Mouse (Mus musculus) ES-E14 (cell line): ENCODE data around the gene Ap1b1. TPM values are rescaled to one million over a fixed set of nuclear protein-coding genes. Genes with fewer than 3 reads are reported as not detected.

Experiments
- DNase-seq: peaks from one replicate; pipeline ENCODE4 v3.0.0-alpha.2; 2013; ENCODE audit warnings: low read depth, low spot score
- H3K27ac ChIP-seq: 2 replicates; pipeline ENCODE4 v1.5.1; 2012; ENCODE audit warnings: low read depth, mild to moderate bottlenecking, low read length, moderate library complexity, mixed read lengths; ENCODE audit not compliant: poor library complexity, insufficient read depth, severe bottlenecking
- H3K36me3 ChIP-seq: 2 replicates; pipeline ENCODE4 v1.6.1; 2012; ENCODE audit warnings: mild to moderate bottlenecking, low read length, moderate library complexity, mixed read lengths; ENCODE audit not compliant: control insufficient read depth, poor library complexity, insufficient read depth, severe bottlenecking
- H3K4me1 ChIP-seq, 2 experiments: fragments of 150-350 bp in 1 of 2; sonication (generic) in 1 of 2; 2 replicates each; pipeline ENCODE4 v1.6.1; 2012; ENCODE audit warnings: low read length in 2 of 2, mild to moderate bottlenecking in 1 of 2, mixed read lengths in 1 of 2; ENCODE audit not compliant: control insufficient read depth in 2 of 2, insufficient read depth in 2 of 2, poor library complexity in 1 of 2
- H3K4me3 ChIP-seq, 2 experiments: fragments of 150-350 bp in 1 of 2; sonication (generic) in 1 of 2; 2 replicates each; pipeline ENCODE4 v1.5.1; 2012; ENCODE audit warnings: low read length in 2 of 2, low read depth in 1 of 2, mild to moderate bottlenecking in 1 of 2, mixed read lengths in 1 of 2; ENCODE audit not compliant: insufficient read depth in 1 of 2, poor library complexity in 1 of 2, severe bottlenecking in 1 of 2
- H3K9ac ChIP-seq: 2 replicates; pipeline ENCODE4 v1.6.1; 2012; ENCODE audit warnings: low read depth, mild to moderate bottlenecking, low read length, mixed read lengths; ENCODE audit not compliant: poor library complexity, insufficient read depth, severe bottlenecking
- H3K9me3 ChIP-seq: fragments of 150-350 bp; sonication (generic); 2 replicates; pipeline ENCODE4 v1.6.1; 2012; ENCODE audit warnings: low read depth, mild to moderate bottlenecking, low read length; ENCODE audit not compliant: control insufficient read depth, insufficient read depth
- CHD2 ChIP-seq: IDR thresholded peaks from 2 replicates; pipeline ENCODE4 v1.6.1; 2014; ENCODE audit warnings: mild to moderate bottlenecking, low read depth, low read length, inconsistent platforms
- HCFC1 ChIP-seq: IDR thresholded peaks from 2 replicates; pipeline ENCODE4 v1.6.1; 2012; ENCODE audit warnings: low read length, inconsistent platforms, borderline replicate concordance; ENCODE audit not compliant: insufficient read depth
- MAFK ChIP-seq: IDR thresholded peaks from 2 replicates; pipeline ENCODE4 v1.6.1; 2014; ENCODE audit warnings: mild to moderate bottlenecking, low read depth, low read length, inconsistent platforms; ENCODE audit not compliant: insufficient read depth
- ZC3H11A ChIP-seq: IDR thresholded peaks from 2 replicates; pipeline ENCODE4 v1.6.1; 2012; ENCODE audit warnings: low read depth, mild to moderate bottlenecking, inconsistent platforms, low read length, borderline replicate concordance
- ZNF384 ChIP-seq: IDR thresholded peaks from 2 replicates; pipeline ENCODE4 v1.6.1; 2012; ENCODE audit warnings: low read depth, low read length, inconsistent platforms
- in situ Hi-C, 2 experiments: fragments of 600-800 bp; cut with MboI; formaldehyde crosslinking; loops; one replicate each; pipeline ENCODE4 v1.15.1; 2025; ENCODE audit warnings: low sequenced_read_pairs in 2 of 2, inconsistent platforms in 1 of 2; ENCODE audit not compliant: unreplicated experiment in 2 of 2
- total RNA-seq: library from RNA; depleted of rRNA; stranded (reverse); fragments of 300-350 nt; gene quantifications from 2 replicates; pipeline ENCODE4 v1.2.3, GENCODE M21; 2012; rRNA removed

Gene Ap1b1
- total RNA-seq, 1 experiment, result 42.4 TPM

GRCm38 (mm10) chr11:5091706-5092105 lies 105.1 kb downstream of the Ap1b1 start:
- Histone ChIP-seq H3K4me1 (0 out of 4 replicates have a peak, but pooled peaks cover 1 to 2% of the 10 kb centered on the region in 2 experiments), H3K9me3 (no peaks in the 10 kb centered on the region), H3K27ac (no peak overlapping the region), H3K36me3 (peaks cover 23% of the 10 kb centered on the region), H3K9ac (no peak overlapping the region), H3K4me3 (no peak overlapping the region)
- DNase-seq, result no peak
- no peak for TF ChIP-seq CHD2
- TF ChIP-seq ZNF384, result no peak
- no peak for TF ChIP-seq MAFK
- TF ChIP-seq HCFC1, result no peak
- no peak for TF ChIP-seq ZC3H11A
- in situ Hi-C loops, result no loop called here

Other genes starting within 250 kb of the Ap1b1 start
- gene Cabp7, start 240.0 kb upstream of the Ap1b1 start, total RNA-seq, result 1.9 and 4.5 TPM in 2 replicates
- 53.8 and 65.6 TPM in 2 replicates for gene Nf2, start 137.3 kb upstream of the Ap1b1 start, total RNA-seq
- gene Nipsnap1, start 112.9 kb upstream of the Ap1b1 start, total RNA-seq, result 57.7 and 93.2 TPM in 2 replicates
- gene Thoc5, start 91.5 kb upstream of the Ap1b1 start, total RNA-seq, result 46.4 and 47.5 TPM in 2 replicates
- 13.9 and 17.7 TPM in 2 replicates for gene Nefh, start 38.8 kb upstream of the Ap1b1 start, total RNA-seq
- gene Rasl10a, start 71.3 kb downstream of the Ap1b1 start, total RNA-seq, result 1.5 TPM in 2 replicates
- 32.7 and 40.9 TPM in 2 replicates for gene Gas2l1, start 78.5 kb downstream of the Ap1b1 start, total RNA-seq
- gene Rhbdd3, start 112.1 kb downstream of the Ap1b1 start, total RNA-seq, result 33.9 and 40.5 TPM in 2 replicates
- gene Ewsr1, start 112.4 kb downstream of the Ap1b1 start, total RNA-seq, result 396 and 421 TPM in 2 replicates
- gene Emid1, start 165.4 kb downstream of the Ap1b1 start, total RNA-seq, result 2.7 and 6.3 TPM in 2 replicates